Mouse (Mus musculus): ENCODE results near the gene Abhd17c.
A peak's percentile ranks its signal among the peaks of the same experiment; 100 is the strongest.

The Abhd17c gene

GRCm38 (mm10) chr7:84116621-84117542, 34.8 kb downstream of the Abhd17c start:
- DNase-seq, result no peak

- no peak for DNase-seq
Measured at GRCm38 (mm10) chr7:84115385-84115784, 36.3 kb downstream of the Abhd17c start.

DNA sequence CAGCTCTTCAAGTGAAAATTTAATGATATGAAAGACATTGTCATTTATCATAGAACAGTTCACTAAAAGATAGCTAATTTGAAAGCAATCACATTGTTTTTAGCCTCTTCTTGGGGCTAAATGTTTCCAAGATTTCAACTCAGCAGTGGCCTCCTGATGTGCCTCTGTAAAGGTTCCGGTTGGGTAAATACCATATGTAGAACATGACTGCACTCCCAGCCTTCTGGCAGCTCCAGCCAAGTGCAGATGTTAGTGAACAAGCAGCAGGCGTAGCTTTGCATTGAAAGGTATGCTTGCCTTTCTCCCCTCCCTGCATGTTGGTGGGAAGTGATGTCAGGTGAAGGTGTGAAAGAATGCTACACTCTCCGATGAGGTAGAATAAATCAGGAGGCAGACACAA, 36.9 kb downstream of the Abhd17c start:
- DNase-seq, result no peak

DNA sequence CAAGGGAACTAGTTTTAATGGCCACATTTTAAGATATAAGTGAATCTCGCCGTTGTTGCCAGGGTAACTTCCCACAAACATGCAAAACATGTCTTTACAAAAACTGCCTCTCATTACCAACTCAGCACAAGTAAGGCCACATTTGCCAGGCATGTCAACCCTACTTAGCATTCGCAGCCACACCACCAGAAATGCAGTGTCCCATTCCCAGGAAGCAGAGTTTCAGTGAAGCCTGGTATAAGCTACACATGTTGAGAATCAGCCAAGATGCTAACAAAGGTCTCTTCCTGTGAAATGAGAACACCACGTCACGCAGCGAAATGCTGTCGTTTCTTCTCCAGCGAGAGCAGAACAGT, 38.7 kb downstream of the Abhd17c start:
- no peak for DNase-seq

DNA sequence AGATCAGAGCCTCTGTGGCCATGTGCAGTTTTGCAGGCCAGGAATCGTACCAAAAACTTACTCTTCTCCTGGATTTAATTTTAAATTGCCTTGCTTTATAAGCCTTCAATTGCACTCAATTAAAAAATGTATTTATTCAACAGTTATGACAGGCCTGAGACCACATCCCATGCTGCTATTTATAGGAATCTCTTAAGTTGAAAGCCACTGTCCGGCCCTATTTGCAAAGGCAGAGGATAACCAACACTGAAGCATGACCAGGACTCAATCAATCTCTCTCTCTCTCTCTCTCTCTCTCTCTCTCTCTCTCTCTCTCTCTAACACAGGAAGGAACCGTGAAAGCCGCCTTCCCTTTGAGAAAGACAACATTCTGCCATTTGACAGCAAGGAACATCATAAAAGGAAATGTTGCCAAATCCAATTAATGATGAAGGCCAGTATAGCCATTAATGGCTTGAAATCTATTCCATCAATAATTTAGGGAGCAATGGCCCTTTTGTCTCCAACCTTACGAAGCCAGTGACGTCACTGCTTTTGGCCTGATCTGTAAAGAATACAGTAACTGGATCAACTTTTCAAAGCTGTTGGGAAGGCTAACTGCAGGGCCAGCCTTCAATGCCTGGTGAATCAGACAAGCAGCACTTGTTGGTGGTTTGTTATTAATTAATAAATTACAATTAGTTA, 39.2 kb downstream of the Abhd17c start:
- DNase-seq, result no peak

DNA sequence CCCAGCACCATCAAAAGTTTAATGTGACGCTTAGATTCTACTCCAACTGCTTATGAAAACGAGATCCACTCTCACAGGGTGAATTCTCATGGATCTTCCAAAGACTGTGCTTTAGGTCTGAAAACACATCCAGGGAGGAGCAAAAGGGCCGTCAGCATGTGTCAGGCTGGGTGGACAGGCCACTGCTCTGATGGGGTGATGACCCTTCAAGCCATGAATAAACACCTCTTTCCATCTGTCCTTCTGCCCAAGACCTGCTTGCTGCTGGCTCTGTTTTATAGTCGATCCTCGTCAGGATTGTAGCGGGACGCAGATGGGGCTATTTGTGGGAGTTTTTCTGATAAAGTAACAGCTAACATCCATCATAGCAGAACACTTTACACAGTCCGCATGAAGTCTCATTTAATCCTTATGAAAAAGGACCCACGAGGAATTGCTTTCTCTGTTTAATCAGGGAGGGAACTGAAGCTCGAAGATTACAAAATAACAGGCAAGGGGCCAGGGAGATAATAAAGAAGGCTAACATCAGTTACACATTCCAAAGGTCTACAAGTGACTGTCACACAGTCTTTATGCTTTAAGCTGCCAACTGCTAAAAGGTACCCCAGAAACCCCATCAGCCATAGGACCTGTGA, 39.9 kb downstream of the Abhd17c start:
- DNase-seq, result no peak

DNA sequence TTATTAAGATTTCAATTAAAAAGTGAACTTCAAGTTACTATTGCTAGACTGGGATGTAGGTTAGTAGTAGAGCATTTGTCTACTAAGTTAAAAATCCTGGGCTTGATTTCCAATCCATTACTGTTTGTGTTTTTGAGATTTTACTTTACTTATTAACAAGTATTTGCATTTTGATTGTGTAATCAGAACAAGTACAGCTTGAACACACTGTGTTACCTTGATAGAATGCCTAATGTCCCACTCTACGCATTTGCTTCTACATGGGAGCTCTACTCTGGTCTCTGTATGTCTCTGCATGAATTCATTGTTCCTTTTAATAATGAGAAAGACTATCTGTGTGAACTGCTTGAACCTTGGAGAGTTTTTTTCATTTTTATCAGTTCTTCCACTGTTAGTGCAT, 44.8 kb downstream of the Abhd17c start:
- DNase-seq, result no peak

GRCm38 (mm10) chr7:84102589-84102988, 49.1 kb downstream of the Abhd17c start:
- no peak for DNase-seq

GRCm38 (mm10) chr7:84100672-84101071, 51.0 kb downstream of the Abhd17c start:
- DNase-seq, result no peak

- no peak for DNase-seq
Measured at GRCm38 (mm10) chr7:84098098-84098497, 53.6 kb downstream of the Abhd17c start.

DNA sequence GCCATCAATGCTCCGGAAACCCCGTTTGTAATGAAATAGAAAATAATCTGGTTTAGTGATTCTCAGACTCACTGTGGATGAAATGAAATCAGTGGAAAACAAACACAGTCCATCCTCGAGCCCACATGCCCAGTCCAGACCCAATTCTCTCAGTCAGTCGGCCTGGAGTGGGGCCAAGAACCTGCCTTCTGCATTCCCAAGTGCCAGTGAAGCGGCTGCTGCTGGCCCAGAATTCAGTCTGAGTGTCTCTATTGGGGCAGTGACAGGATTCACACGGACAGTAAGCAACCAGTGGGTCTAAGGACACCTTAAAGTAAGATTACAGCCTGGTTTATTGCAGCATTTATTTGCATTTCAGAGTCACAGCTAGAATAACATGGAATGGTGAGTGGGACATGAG, 55.2 kb downstream of the Abhd17c start:
- peak; percentile 71 for DNase-seq

- no peak for DNase-seq
Measured at GRCm38 (mm10) chr7:84090793-84091192, 60.9 kb downstream of the Abhd17c start.

DNA sequence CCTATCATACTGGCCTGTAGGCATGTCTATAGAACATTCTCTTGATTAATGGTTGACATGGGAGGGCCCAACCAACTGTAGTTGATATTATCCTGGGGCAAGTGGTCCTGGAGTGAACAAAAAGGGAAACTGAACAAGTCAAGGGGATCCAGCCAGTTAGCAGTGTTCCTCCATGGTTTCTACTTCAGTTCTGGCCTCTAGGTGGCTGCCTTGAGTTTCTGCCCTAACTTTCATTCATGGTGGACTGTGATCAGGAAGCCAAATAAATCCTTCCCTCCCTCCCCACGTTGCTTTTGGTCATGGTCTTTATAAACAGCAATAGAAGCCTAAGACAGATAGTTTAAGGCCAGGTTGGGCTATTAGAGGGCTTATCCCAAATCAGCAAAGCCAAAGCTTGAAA, 61.9 kb downstream of the Abhd17c start:
- peak; percentile 45 for DNase-seq

GRCm38 (mm10) chr7:84088971-84089370, 62.7 kb downstream of the Abhd17c start:
- peak; percentile 88 for DNase-seq

DNA sequence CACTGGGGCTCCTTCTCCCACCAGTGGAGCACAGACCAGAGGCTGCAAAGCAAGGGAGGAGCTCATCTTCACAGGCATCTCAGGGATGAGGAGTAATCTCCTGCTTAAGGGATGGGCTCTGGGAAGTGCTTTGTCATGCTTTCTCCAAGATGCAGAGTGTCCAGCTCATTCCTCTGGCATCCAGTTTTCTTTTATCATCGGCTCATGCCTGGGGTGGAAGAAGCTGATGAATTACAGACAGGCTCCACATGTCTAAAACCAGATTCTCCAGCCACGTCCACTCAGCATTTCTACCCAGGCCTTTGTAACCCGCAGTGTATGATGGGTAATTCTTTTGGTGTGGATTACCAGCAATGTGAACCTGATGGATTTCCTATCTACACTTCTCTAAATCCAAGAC, 63.5 kb downstream of the Abhd17c start:
- no peak for DNase-seq

GRCm38 (mm10) chr7:84086039-84086829, 65.5 kb downstream of the Abhd17c start, which contains the start of gene Cemip:
Cemip (minus strand) TSS chr7:84086502.
- DNase-seq, result peak; percentile 87

GRCm38 (mm10) chr7:84085049-84085945, 66.4 kb downstream of the Abhd17c start:
- DNase-seq, result peak; percentile 69

DNA sequence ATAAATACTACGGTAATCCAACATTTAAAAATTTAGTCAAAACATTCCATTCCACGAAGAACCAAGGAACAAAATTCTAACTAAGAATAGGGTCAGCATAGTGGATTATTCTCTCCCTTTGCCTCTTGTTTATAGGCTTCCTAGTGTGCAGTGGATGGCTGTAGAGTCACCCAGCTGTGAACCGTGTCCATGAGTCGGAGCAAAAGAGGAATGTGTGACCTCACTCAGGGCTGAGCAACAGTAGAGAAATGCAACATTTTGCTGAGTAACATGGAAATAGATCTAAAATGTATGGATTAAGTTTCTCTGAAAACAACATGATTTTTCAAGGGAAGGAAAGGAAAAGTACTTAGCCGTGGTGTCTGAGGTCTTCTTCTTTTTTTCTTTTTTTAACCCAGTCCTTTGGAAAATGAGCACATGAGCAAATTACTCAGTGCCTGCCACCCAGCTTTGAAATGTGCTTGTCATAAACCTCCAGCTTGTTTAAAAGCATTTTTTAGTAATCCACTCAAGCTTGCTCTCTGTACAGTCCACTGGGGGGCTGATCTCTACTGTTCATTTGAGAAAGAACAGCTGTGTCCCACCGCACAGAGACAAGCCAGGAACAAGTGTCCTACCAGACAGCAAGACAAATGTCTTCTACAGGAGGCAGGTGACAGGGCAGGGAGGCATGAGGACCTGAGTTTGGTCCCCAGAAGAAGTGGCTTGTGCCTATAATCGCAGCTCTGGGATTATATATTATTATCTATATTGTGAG, 74.3 kb downstream of the Abhd17c start:
- no peak for DNase-seq

- DNase-seq, result no peak
Measured at GRCm38 (mm10) chr7:84074266-84074665, 77.4 kb downstream of the Abhd17c start.

DNA sequence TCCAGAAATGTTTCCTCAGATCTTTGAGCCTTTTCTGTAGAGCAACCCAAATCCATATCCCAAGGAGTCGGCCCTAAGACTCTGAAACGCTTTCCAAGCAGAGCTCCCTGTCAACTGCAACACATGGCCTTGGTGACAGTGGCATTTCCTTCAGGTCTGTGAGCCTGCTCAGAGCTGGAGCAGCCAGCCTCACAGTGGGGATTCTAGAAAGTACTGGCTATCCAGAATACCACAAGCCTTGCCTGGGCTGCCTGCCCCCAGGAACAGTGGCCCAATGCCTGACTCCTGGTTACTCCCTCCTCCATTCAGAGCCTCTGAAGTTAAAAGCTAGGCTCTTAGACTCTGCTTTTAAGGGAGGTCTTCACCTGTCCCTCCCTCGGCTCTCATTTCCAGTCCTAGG, 77.8 kb downstream of the Abhd17c start:
- no peak for DNase-seq

DNA sequence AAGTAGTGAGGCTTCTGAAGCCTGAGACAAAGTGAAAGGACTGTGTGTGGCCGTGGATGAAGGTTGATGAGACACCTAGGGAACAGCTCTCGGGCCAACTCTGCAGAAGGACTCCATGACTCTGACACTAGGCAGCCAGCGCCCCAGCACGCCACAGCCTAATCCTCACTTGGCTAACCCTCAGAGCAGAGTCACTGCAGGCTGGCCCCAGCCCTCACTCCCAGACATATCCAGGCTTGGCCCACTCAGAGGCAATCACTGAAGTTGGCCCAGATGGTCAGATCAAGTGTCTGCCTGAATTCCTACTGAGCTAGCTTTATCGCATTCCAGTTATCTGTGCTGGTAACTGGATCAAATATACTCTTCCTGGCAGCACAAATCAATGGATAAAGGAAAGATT, 82.8 kb downstream of the Abhd17c start:
- DNase-seq, result no peak
